Mouse (Mus musculus) MEL (cell line): ENCODE results near the gene Pttg1.

Source experiments
- CTCF ChIP-seq, 3 experiments: IDR thresholded peaks in 2 of 3; conservative IDR thresholded peaks in 1 of 3; 2 replicates each; pipeline ENCODE4 v1.5.1; 2011 to 2012; ENCODE audit warnings: low read length in 3 of 3, low read depth in 2 of 3, mild to moderate bottlenecking in 2 of 3, improper control_type of control experiment in 1 of 3, inconsistent platforms in 1 of 3, mixed read lengths in 1 of 3, moderate library complexity in 1 of 3; ENCODE audit not compliant: control insufficient read depth in 1 of 3, insufficient read depth in 1 of 3, poor library complexity in 1 of 3, severe bottlenecking in 1 of 3
- E2F4 ChIP-seq: IDR thresholded peaks from 2 replicates; pipeline ENCODE4 v1.6.1; 2011; ENCODE audit warnings: low read depth, low read length, improper control_type of control experiment, borderline replicate concordance
- EP300 ChIP-seq, 2 experiments: IDR thresholded peaks; 2 replicates each; pipeline ENCODE4 v1.6.1; 2011; ENCODE audit warnings: improper control_type of control experiment in 2 of 2, low read length in 2 of 2, low read depth in 1 of 2, mild to moderate bottlenecking in 1 of 2
- MEF2A ChIP-seq: IDR thresholded peaks from 2 replicates; pipeline ENCODE4 v1.6.1; 2014; ENCODE audit warnings: low read depth, mild to moderate bottlenecking, inconsistent platforms, low read length, improper control_type of control experiment; ENCODE audit not compliant: poor library complexity, insufficient replicate concordance, severe bottlenecking; ENCODE audit errors: extremely low read depth
- POLR2A ChIP-seq, 2 experiments: IDR thresholded peaks; 2 replicates each; pipeline ENCODE4 v1.6.1; 2011 to 2012; ENCODE audit warnings: low read length in 2 of 2, mild to moderate bottlenecking in 2 of 2, control low read depth in 1 of 2, improper control_type of control experiment in 1 of 2, low read depth in 1 of 2, moderate library complexity in 1 of 2; ENCODE audit not compliant: control insufficient read depth in 1 of 2, insufficient read depth in 1 of 2, poor library complexity in 1 of 2
- USF2 ChIP-seq, 2 experiments: IDR thresholded peaks; 2 replicates each; pipeline ENCODE4 v1.6.1; 2011 to 2012; ENCODE audit warnings: improper control_type of control experiment in 2 of 2, low read length in 2 of 2, borderline replicate concordance in 1 of 2, inconsistent platforms in 1 of 2, low read depth in 1 of 2, mild to moderate bottlenecking in 1 of 2; ENCODE audit not compliant: insufficient read depth in 1 of 2

GRCm38 (mm10) chr11:43452266-43452665, 26.2 kb upstream of the Pttg1 start:
- peak in 2 of 3 experiments; percentile 9 to 63; a peak in 2 of 6 replicates for TF ChIP-seq CTCF (IDR thresholded peaks at IDR 0.05 in 2 of 3, conservative IDR thresholded peaks at IDR 0.05 in 1 of 3; ENCODE audit: control insufficient read depth in 1 of 3, insufficient read depth in 1 of 3, low read depth in 2 of 3, low read length in 3 of 3, poor library complexity in 1 of 3, severe bottlenecking in 1 of 3)
- TF ChIP-seq USF2 (IDR thresholded peaks at IDR 0.05; ENCODE audit: borderline replicate concordance in 1 of 2, insufficient read depth in 1 of 2, low read depth in 1 of 2, low read length in 2 of 2) = no peak
- no peak for TF ChIP-seq POLR2A (IDR thresholded peaks at IDR 0.05; ENCODE audit: control insufficient read depth in 1 of 2, insufficient read depth in 1 of 2, low read depth in 1 of 2, low read length in 2 of 2, poor library complexity in 1 of 2)
- TF ChIP-seq E2F4 = no peak
- no peak for TF ChIP-seq MEF2A
- TF ChIP-seq EP300 (IDR thresholded peaks at IDR 0.05; ENCODE audit: low read depth in 1 of 2, low read length in 2 of 2) = no peak
